In the genomic region with DNA sequence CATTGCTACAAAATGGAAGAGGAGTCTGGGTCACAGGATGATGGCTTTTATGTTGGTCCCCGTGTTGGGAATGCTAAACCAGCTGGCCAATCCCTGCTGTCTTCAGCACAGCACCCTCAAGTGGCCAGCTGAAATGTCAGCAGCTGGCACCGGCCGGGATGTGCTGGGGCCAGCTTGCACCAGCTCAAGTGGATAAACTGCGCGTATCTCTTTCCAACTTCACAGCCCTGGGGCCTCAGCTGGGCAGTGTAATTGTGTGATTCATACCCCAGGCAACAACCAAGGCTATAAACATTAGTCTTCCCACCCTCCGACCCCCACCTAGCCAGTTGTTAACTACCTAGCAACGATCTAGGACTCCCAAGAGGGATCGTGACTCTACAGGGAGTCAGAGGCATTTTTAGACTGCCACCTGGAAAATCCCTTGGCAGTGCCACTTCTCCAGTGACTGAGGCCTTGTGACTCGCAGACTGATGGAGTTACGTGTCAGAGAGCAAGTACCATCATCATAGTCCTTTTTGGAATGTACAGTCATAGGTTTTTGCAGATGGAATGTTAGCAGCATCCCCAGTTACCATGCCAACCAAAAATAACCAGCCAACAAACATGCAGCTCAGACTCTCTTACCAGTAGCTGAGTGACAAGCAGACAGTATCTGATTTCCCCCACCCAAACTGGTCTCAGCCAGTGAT, we compare ENCODE assay signal across 10 mouse cellular contexts. TPM values are rescaled to one million over a fixed set of nuclear protein-coding genes. Genes with fewer than 3 reads are reported as not detected.
DNase-seq lines count a peak whose midpoint lies in the region; ATAC-seq lines count a peak whose summit lies in the region.
"Had no signal": no experiment of that assay in that cellular context is flagged by ENCODE, and none has a peak within 500 bp of the region (broad histone marks: within the 10 kb centered on the region; RNA-seq: fewer than 3 reads in every experiment).

No protein-coding gene starts in this region.

- peak; percentile 21 for DNase-seq in gastrocnemius, adult 18-20 months (ENCODE audit: low spot score)
- no peak for DNase-seq in gastrocnemius, postnatal 36 days
- peak; percentile 27 for DNase-seq in 416B (ENCODE audit: low read depth)
- DNase-seq in embryonic facial prominence, embryonic 10.5 days (ENCODE audit: low spot score) = peak; percentile 24
- DNase-seq in left cerebral cortex, postnatal 25 days (ENCODE audit: low spot score in 2 of 2) = peak; percentile 51 to 74
- no peak for DNase-seq in B cell, adult 2 months
- no peak for DNase-seq in thymus, postnatal 0 days (ENCODE audit: low spot score)

- intact Hi-C loops in gastrocnemius, postnatal 36 days (cut with DNase I) = loop anchor here (2.0 to 5.0 kb wide), 2 partner anchors 127 to 160 kb away; no protein-coding TSS in a partner anchor
- intact Hi-C loops in left cerebral cortex, postnatal 25 days (cut with DNase I) = loop anchor here (2.0 kb wide), 1 partner anchor 291 kb away; the partner anchor contains the start of gene Gmfg

- peaks cover 23% of the 10 kb centered on the region for H3K36me3 ChIP-seq in embryonic facial prominence, embryonic 10.5 days (replicated peaks)

- 57% methylated on average over 10 of the region's 10 CpGs for WGBS in embryonic facial prominence, embryonic 10.5 days

- peaks cover 7% of the 10 kb centered on the region for H3K4me1 ChIP-seq in embryonic facial prominence, embryonic 10.5 days

- no peak for ATAC-seq in cerebellum, adult (ENCODE audit: insufficient number of reproducible peaks, low FRiP score, low TSS enrichment)

- H3K9me3 ChIP-seq in embryonic facial prominence, embryonic 10.5 days = peaks cover 13% of the 10 kb centered on the region

- no peak overlapping the region for H3K4me3 ChIP-seq in embryonic facial prominence, embryonic 10.5 days
- H3K4me3 ChIP-seq: megakaryocyte, embryonic 14.5 days had no signal

- H3K27ac ChIP-seq in embryonic facial prominence, embryonic 10.5 days (replicated peaks) = no peak overlapping the region

- peaks cover 18% of the 10 kb centered on the region for H3K27me3 ChIP-seq in embryonic facial prominence, embryonic 10.5 days (replicated peaks; ENCODE audit: low read depth, poor library complexity, severe bottlenecking)

RNA-seq across cellular contexts. Expression of gene Fbxo17, which starts 11.2 kb away (rescaled TPM):
- total RNA-seq in gastrocnemius, adult 18-20 months (2021) = 1 to 10 TPM; 3.5 to 3.8 TPM
- 1 to 10 TPM; 3.9 to 5.4 TPM for total RNA-seq in gastrocnemius, postnatal 36 days (2021)
- polyA plus RNA-seq in embryonic facial prominence, embryonic 10.5 days (2016; fragmentation: Nextera tagmentation; extraction: Ambion mirVana) = 11.9 and 14.3 TPM in 2 replicates
- total RNA-seq in left cerebral cortex, postnatal 25 days (2021) = 1 to 10 TPM in 1 of 2 experiments, under 1 TPM in 1; 0.76 to 1.3 TPM
- polyA plus RNA-seq in thymus, postnatal 0 days (2015; fragmentation: Nextera tagmentation; extraction: Ambion mirVana) = 3.8 and 6.3 TPM in 2 replicates

RNA-seq across cellular contexts. Expression of gene Mrps12, which starts 13.8 kb away (rescaled TPM):
- total RNA-seq in gastrocnemius, adult 18-20 months (2021) = 10 to 100 TPM; 43.8 to 44.0 TPM
- total RNA-seq in gastrocnemius, postnatal 36 days (2021) = 10 to 100 TPM; 33.5 to 34.6 TPM
- 163 and 164 TPM in 2 replicates for polyA plus RNA-seq in embryonic facial prominence, embryonic 10.5 days (2016; fragmentation: Nextera tagmentation; extraction: Ambion mirVana)
- 10 to 100 TPM; 60.3 to 67.4 TPM for total RNA-seq in left cerebral cortex, postnatal 25 days (2021)
- polyA plus RNA-seq in thymus, postnatal 0 days (2015; fragmentation: Nextera tagmentation; extraction: Ambion mirVana) = 169 and 190 TPM in 2 replicates

RNA-seq across cellular contexts. Expression of gene Sars2, which starts 14.0 kb away (rescaled TPM):
- 10 to 100 TPM; 12.3 to 14.0 TPM for total RNA-seq in gastrocnemius, adult 18-20 months (2021)
- 10 to 100 TPM; 14.6 to 16.0 TPM for total RNA-seq in gastrocnemius, postnatal 36 days (2021)
- polyA plus RNA-seq in embryonic facial prominence, embryonic 10.5 days (2016; fragmentation: Nextera tagmentation; extraction: Ambion mirVana) = 40.3 and 44.6 TPM in 2 replicates
- 10 to 100 TPM; 13.1 to 14.4 TPM for total RNA-seq in left cerebral cortex, postnatal 25 days (2021)
- polyA plus RNA-seq in thymus, postnatal 0 days (2015; fragmentation: Nextera tagmentation; extraction: Ambion mirVana) = 22.5 and 25.3 TPM in 2 replicates

RNA-seq across cellular contexts. Expression of gene Ccer2, which starts 28.2 kb away (rescaled TPM):
- total RNA-seq in gastrocnemius, adult 18-20 months (2021) = not detected
- total RNA-seq in gastrocnemius, postnatal 36 days (2021) = not detected
- polyA plus RNA-seq in embryonic facial prominence, embryonic 10.5 days (2016; fragmentation: Nextera tagmentation; extraction: Ambion mirVana) = 0.49 and 2.1 TPM in 2 replicates
- total RNA-seq in left cerebral cortex, postnatal 25 days (2021) = 1 to 10 TPM in 1 of 2 experiments, under 1 TPM in 1; 0.92 to 1.2 TPM
- polyA plus RNA-seq in thymus, postnatal 0 days (2015; fragmentation: Nextera tagmentation; extraction: Ambion mirVana) = 0.26 and 0.45 TPM in 2 replicates
- polyA plus RNA-seq: gonadal fat pad, adult 2 months had no signal

RNA-seq across cellular contexts. Expression of gene Fbxo27, which starts 35.1 kb away (rescaled TPM):
- total RNA-seq in gastrocnemius, adult 18-20 months (2021) = under 1 TPM; 0.34 to 0.76 TPM
- under 1 TPM; 0.59 to 0.69 TPM for total RNA-seq in gastrocnemius, postnatal 36 days (2021)
- 7.8 TPM in 2 replicates for polyA plus RNA-seq in embryonic facial prominence, embryonic 10.5 days (2016; fragmentation: Nextera tagmentation; extraction: Ambion mirVana)
- 10 to 100 TPM; 21.6 to 21.8 TPM for total RNA-seq in left cerebral cortex, postnatal 25 days (2021)
- 15.7 and 16.3 TPM in 2 replicates for polyA plus RNA-seq in thymus, postnatal 0 days (2015; fragmentation: Nextera tagmentation; extraction: Ambion mirVana)

Comparison
In these comparisons a context has a peak if more than half of its experiments do, and no peak if none do; other contexts are left out.
1. DNase-seq: peak in gastrocnemius, adult 18-20 months (single experiment), 416B (single experiment), embryonic facial prominence, embryonic 10.5 days (single experiment) and left cerebral cortex, postnatal 25 days (2 of 2); none in gastrocnemius, postnatal 36 days (0 of 2), B cell, adult 2 months (0 of 2) and thymus, postnatal 0 days (single experiment).